Mouse (Mus musculus) myocyte (in vitro differentiated cells): ENCODE results near the gene Edc3.

ENCODE experiments used
- E2F4 ChIP-seq: IDR thresholded peaks from one replicate; pipeline ENCODE4 v1.6.1; 2011; ENCODE audit warnings: mild to moderate bottlenecking, control low read depth, moderate library complexity; ENCODE audit not compliant: insufficient read depth
- MAX ChIP-seq: IDR thresholded peaks from one replicate; pipeline ENCODE4 v1.6.1; 2011; ENCODE audit warnings: low read depth, mild to moderate bottlenecking, control low read depth
- POLR2A ChIP-seq: IDR thresholded peaks from one replicate; pipeline ENCODE4 v1.6.1; 2011; ENCODE audit warnings: low read depth, mild to moderate bottlenecking, control low read depth, moderate library complexity; ENCODE audit not compliant: insufficient read length
- TCF12 ChIP-seq: IDR thresholded peaks from one replicate; pipeline ENCODE4 v1.6.1; 2011; ENCODE audit warnings: mild to moderate bottlenecking, control low read depth; ENCODE audit not compliant: poor library complexity, insufficient read depth, severe bottlenecking
- TCF3 ChIP-seq: IDR thresholded peaks from one replicate; pipeline ENCODE4 v1.6.1; 2011; ENCODE audit warnings: low read depth, control low read depth; ENCODE audit not compliant: insufficient read length
- USF1 ChIP-seq: IDR thresholded peaks from one replicate; pipeline ENCODE4 v1.6.1; 2011; ENCODE audit warnings: low read depth, mild to moderate bottlenecking, control low read depth, moderate library complexity

DNA sequence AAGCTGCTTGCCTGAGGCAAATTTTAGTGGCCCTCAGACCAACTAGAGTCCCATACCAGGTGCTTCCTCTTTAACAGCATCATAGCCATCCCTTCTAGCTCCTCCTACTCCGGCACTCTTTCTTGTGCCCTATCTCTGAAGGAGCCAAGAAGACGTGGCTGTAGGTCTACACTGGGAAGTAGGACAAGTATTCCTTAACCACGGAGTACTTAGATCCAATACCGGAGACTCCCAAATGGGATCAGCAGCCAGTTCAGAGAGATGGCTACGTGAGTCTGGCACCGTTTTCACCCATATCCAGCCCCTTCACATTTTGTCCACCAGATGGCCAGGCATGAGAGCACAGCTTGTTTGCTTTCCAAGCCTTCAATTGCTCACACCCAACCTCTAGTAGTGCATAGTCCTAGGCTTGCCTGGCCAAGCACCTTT, 54.2 kb downstream of the Edc3 start:
- TF ChIP-seq E2F4 (no peak), TCF3 (no peak), POLR2A (no peak), MAX (no peak), TCF12 (no peak), USF1 (no peak)
